Mouse (Mus musculus) layer of hippocampus, adult 11-12 months (tissue): Measurements from ENCODE around the gene Stk24.

ENCODE experiments used
- DNase-seq: peaks from one replicate; pipeline ENCODE4 v3.0.0; 2022; ENCODE audit warnings: low spot score

Stk24 gene

GRCm38 (mm10) chr14:121262606-121263005 is 117.2 kb downstream of the Stk24 start:
- DNase-seq = no peak

- DNase-seq = no peak
These were observed 118.5 kb downstream of the Stk24 start for GRCm38 (mm10) chr14:121261229-121261879.

GRCm38 (mm10) chr14:121259789-121260188 is 120.0 kb downstream of the Stk24 start:
- peak; percentile 61 for DNase-seq

- no peak for DNase-seq
These were observed 120.5 kb downstream of the Stk24 start for GRCm38 (mm10) chr14:121259332-121259731.

GRCm38 (mm10) chr14:121256896-121257295 is 122.9 kb downstream of the Stk24 start:
- no peak for DNase-seq

- no peak for DNase-seq
These were observed 124.3 kb downstream of the Stk24 start for GRCm38 (mm10) chr14:121255469-121255868.

GRCm38 (mm10) chr14:121254869-121255268 is 124.9 kb downstream of the Stk24 start:
- DNase-seq = no peak

GRCm38 (mm10) chr14:121252542-121252941 is 127.3 kb downstream of the Stk24 start:
- no peak for DNase-seq

GRCm38 (mm10) chr14:121251708-121252107 is 128.1 kb downstream of the Stk24 start:
- DNase-seq = no peak

- DNase-seq = no peak
These were observed 128.7 kb downstream of the Stk24 start for GRCm38 (mm10) chr14:121251099-121251498.

GRCm38 (mm10) chr14:121248346-121248745 is 131.5 kb downstream of the Stk24 start:
- no peak for DNase-seq

GRCm38 (mm10) chr14:121247287-121247686 is 132.5 kb downstream of the Stk24 start:
- no peak for DNase-seq

GRCm38 (mm10) chr14:121246048-121246731 is 133.6 kb downstream of the Stk24 start:
- DNase-seq = no peak

GRCm38 (mm10) chr14:121244104-121244503 is 135.7 kb downstream of the Stk24 start:
- DNase-seq = no peak

GRCm38 (mm10) chr14:121239386-121239785 is 140.4 kb downstream of the Stk24 start:
- no peak for DNase-seq

GRCm38 (mm10) chr14:121238727-121239126 is 141.1 kb downstream of the Stk24 start:
- DNase-seq = no peak

GRCm38 (mm10) chr14:121236736-121237135 is 143.1 kb downstream of the Stk24 start:
- no peak for DNase-seq
